Mouse (Mus musculus): ENCODE data around the gene Tfap2e. TPM values are rescaled to one million over a fixed set of nuclear protein-coding genes. Genes with fewer than 3 reads are reported as not detected.

Gene Tfap2e
- polyA plus RNA-seq, 1 experiment: not detected

- Histone ChIP-seq H3K36me3 (ENCODE audit: control insufficient read depth, insufficient read depth, low read length) (peaks cover 19% of the 10 kb centered on the region), H3K27me3 (ENCODE audit: control insufficient read depth, insufficient read depth, low read length) (no peaks in the 10 kb centered on the region), H3K4me1 (ENCODE audit: control insufficient read depth, insufficient read depth, insufficient read length, low read length) (peaks cover 16% of the 10 kb centered on the region), H3K27ac (ENCODE audit: insufficient read depth, low read depth, low read length) (no peak overlapping the region), H3K4me3 (ENCODE audit: low read depth, low read length) (no peak overlapping the region)
- WGBS: 84% methylated on average over 10 of the region's 10 CpGs
- TF ChIP-seq CTCF (IDR thresholded peaks at IDR 0.05; ENCODE audit: extremely low read depth, insufficient read length, insufficient replicate concordance, low read depth, low read length) (no peak), POLR2A (IDR thresholded peaks at IDR 0.05; ENCODE audit: low read depth, low read length) (no peak)
These were observed 15.6 kb upstream of the Tfap2e start for GRCm38 (mm10) chr4:126751556-126752023.

- H3K27me3 ChIP-seq (ENCODE audit: control insufficient read depth, insufficient read depth, low read length): no peaks in the 10 kb centered on the region
- no peak overlapping the region for H3K27ac ChIP-seq (ENCODE audit: insufficient read depth, low read depth, low read length)
- peaks cover 23% of the 10 kb centered on the region for H3K36me3 ChIP-seq (ENCODE audit: control insufficient read depth, insufficient read depth, low read length)
- H3K4me3 ChIP-seq (ENCODE audit: low read depth, low read length): no peak overlapping the region
- no peak for TF ChIP-seq POLR2A (IDR thresholded peaks at IDR 0.05; ENCODE audit: low read depth, low read length)
- no peak for TF ChIP-seq CTCF (IDR thresholded peaks at IDR 0.05; ENCODE audit: extremely low read depth, insufficient read length, insufficient replicate concordance, low read depth, low read length)
- H3K4me1 ChIP-seq (ENCODE audit: control insufficient read depth, insufficient read depth, insufficient read length, low read length): peaks cover 16% of the 10 kb centered on the region
- 90% methylated on average over 8 of the region's 8 CpGs for WGBS
These were observed 15.0 kb upstream of the Tfap2e start for GRCm38 (mm10) chr4:126750863-126751555.

GRCm38 (mm10) chr4:126750046-126750683 is 14.1 kb upstream of the Tfap2e start:
- Histone ChIP-seq H3K27me3 (ENCODE audit: control insufficient read depth, insufficient read depth, low read length) (no peaks in the 10 kb centered on the region), H3K4me3 (ENCODE audit: low read depth, low read length) (no peak overlapping the region), H3K4me1 (ENCODE audit: control insufficient read depth, insufficient read depth, insufficient read length, low read length) (peaks cover 11% of the 10 kb centered on the region), H3K36me3 (ENCODE audit: control insufficient read depth, insufficient read depth, low read length) (peaks cover 29% of the 10 kb centered on the region), H3K27ac (ENCODE audit: insufficient read depth, low read depth, low read length) (no peak overlapping the region)
- WGBS: 87% methylated on average over 26 of the region's 26 CpGs
- no peak for TF ChIP-seq CTCF (IDR thresholded peaks at IDR 0.05; ENCODE audit: extremely low read depth, insufficient read length, insufficient replicate concordance, low read depth, low read length)
- TF ChIP-seq POLR2A (IDR thresholded peaks at IDR 0.05; ENCODE audit: low read depth, low read length): no peak

- H3K27ac ChIP-seq (ENCODE audit: insufficient read depth, low read depth, low read length): no peak overlapping the region
- 86% methylated on average over 11 of the region's 11 CpGs for WGBS
- no peak overlapping the region for H3K4me3 ChIP-seq (ENCODE audit: low read depth, low read length)
- H3K4me1 ChIP-seq (ENCODE audit: control insufficient read depth, insufficient read depth, insufficient read length, low read length): peaks cover 11% of the 10 kb centered on the region
- peaks cover 34% of the 10 kb centered on the region for H3K36me3 ChIP-seq (ENCODE audit: control insufficient read depth, insufficient read depth, low read length)
- TF ChIP-seq POLR2A (IDR thresholded peaks at IDR 0.05; ENCODE audit: low read depth, low read length) (no peak), CTCF (IDR thresholded peaks at IDR 0.05; ENCODE audit: extremely low read depth, insufficient read length, insufficient replicate concordance, low read depth, low read length) (no peak)
- H3K27me3 ChIP-seq (ENCODE audit: control insufficient read depth, insufficient read depth, low read length): no peaks in the 10 kb centered on the region
These were observed 13.5 kb upstream of the Tfap2e start for GRCm38 (mm10) chr4:126749553-126749952.

- WGBS: 94% methylated on average over 8 of the region's 8 CpGs
These were observed 12.3 kb upstream of the Tfap2e start for GRCm38 (mm10) chr4:126748381-126748780.

GRCm38 (mm10) chr4:126746194-126746840 is 10.3 kb upstream of the Tfap2e start:
- Histone ChIP-seq H3K27me3 (ENCODE audit: control insufficient read depth, insufficient read depth, low read length) (no peaks in the 10 kb centered on the region), H3K27ac (ENCODE audit: insufficient read depth, low read depth, low read length) (no peak overlapping the region), H3K4me1 (ENCODE audit: control insufficient read depth, insufficient read depth, insufficient read length, low read length) (peaks cover 1% of the 10 kb centered on the region; the same call in 1 of the 2 replicates), H3K36me3 (ENCODE audit: control insufficient read depth, insufficient read depth, low read length) (peaks cover 37% of the 10 kb centered on the region), H3K4me3 (ENCODE audit: low read depth, low read length) (no peak overlapping the region)
- WGBS: 86% methylated on average over 10 of the region's 10 CpGs
- TF ChIP-seq POLR2A (IDR thresholded peaks at IDR 0.05; ENCODE audit: low read depth, low read length) (no peak), CTCF (IDR thresholded peaks at IDR 0.05; ENCODE audit: extremely low read depth, insufficient read length, insufficient replicate concordance, low read depth, low read length) (no peak)

More at GRCm38 (mm10) chr4:126748381-126748780, 12.3 kb upstream of the Tfap2e start:
- no peak for TF ChIP-seq POLR2A (IDR thresholded peaks at IDR 0.05; ENCODE audit: low read depth, low read length)
- TF ChIP-seq CTCF (IDR thresholded peaks at IDR 0.05; ENCODE audit: extremely low read depth, insufficient read length, insufficient replicate concordance, low read depth, low read length): no peak
- no peaks in the 10 kb centered on the region for H3K27me3 ChIP-seq (ENCODE audit: control insufficient read depth, insufficient read depth, low read length)
- peaks cover 11% of the 10 kb centered on the region for H3K4me1 ChIP-seq (ENCODE audit: control insufficient read depth, insufficient read depth, insufficient read length, low read length)
- no peak overlapping the region for H3K4me3 ChIP-seq (ENCODE audit: low read depth, low read length)
- no peak overlapping the region for H3K27ac ChIP-seq (ENCODE audit: insufficient read depth, low read depth, low read length)
- peaks cover 37% of the 10 kb centered on the region for H3K36me3 ChIP-seq (ENCODE audit: control insufficient read depth, insufficient read depth, low read length)

All from small intestine, adult 2 months (tissue).